Mouse (Mus musculus) lung, adult 2 months (tissue): ENCODE data around the gene Arhgap19.

Source experiments
- CTCF ChIP-seq: fragments of 200-500 bp; IDR thresholded peaks from 2 replicates; pipeline ENCODE4 v1.5.1; 2011; ENCODE audit warnings: mild to moderate bottlenecking, low read length, control low read depth; ENCODE audit not compliant: insufficient read depth
- POLR2A ChIP-seq: fragments of 200-500 bp; IDR thresholded peaks from 2 replicates; pipeline ENCODE4 v1.6.1; 2011; ENCODE audit warnings: low read depth, mild to moderate bottlenecking, control low read depth, low read length, borderline replicate concordance; ENCODE audit errors: extremely low read depth

- no peak for TF ChIP-seq CTCF
- TF ChIP-seq POLR2A: no peak
These were observed 54.4 kb downstream of the Arhgap19 start for GRCm38 (mm10) chr19:41747436-41747835.
